Mouse (Mus musculus) G1E-ER4 (cell line): ENCODE data around the gene Hp1bp3. TPM values are rescaled to one million over a fixed set of nuclear protein-coding genes. Genes with fewer than 3 reads are reported as not detected.

Experiments
- GATA1 ChIP-seq: IDR thresholded peaks from one replicate; pipeline ENCODE4 v1.8.0; 2012; ENCODE audit warnings: low read length, inconsistent platforms
- polyA plus RNA-seq: library from polyadenylated mRNA; stranded (reverse); fragments of >175 nt; gene quantifications from 2 replicates; pipeline ENCODE4 v1.2.3, GENCODE M21; 2012

Hp1bp3 gene
- polyA plus RNA-seq: 59.0 and 59.7 TPM in 2 replicates

DNA sequence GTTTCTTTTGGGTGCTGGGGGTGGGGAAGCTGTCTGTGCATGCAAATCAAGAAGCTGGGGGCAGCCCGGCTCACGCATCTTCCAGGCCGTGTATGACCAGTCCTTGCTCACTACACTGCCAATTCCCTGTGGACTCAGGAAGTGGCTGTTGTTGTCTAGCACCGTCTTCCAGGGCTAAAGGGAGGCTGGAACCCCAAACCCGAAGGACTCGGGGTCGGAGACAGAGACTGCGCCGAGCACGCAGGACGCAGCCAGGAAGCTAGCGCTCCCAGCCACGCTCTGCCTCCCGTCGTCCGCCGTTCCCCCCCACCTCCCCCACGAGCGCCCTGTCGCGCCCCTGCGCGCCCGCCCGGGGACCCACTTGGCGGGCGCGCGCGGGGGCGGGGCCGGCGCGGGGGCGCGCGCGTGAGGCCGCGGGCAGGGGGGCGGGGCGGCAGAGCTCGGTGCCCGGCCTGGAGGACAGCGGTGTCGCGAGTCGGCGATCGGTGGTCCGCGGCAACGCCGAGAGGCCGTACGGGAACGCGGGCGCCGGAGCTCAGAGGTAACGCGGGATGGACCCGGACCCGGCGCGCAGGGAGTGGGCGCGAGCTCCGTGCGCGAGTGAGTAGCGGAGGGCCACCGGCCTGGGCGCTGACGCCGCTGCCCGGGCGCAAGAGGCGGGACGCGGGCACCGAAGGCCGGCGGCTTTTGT is at the start of gene Hp1bp3:
TSS of gene Hp1bp3 (plus strand) at position 97 of the 691 bp plus-strand sequence.
- TF ChIP-seq GATA1: no peak

DNA sequence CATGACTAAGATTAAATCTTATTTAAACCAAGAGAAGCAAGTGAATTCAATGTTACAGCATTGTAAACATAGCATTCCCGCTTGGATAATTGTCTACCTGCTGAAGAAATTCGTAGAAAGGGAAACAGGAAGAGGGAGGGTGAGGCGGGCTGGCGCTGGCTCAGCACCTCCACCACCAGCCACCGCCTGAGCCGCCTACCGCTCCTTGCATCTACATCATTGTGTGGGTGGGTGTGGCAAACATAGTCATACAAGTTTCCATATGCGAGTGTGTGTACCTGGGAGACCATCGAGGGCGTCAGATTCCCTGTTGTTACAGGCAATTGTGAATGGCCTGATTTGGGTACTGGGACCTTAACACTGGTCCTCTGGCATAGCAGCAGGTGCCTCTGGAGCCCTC is 49.6 kb upstream of the Hp1bp3 start:
- TF ChIP-seq GATA1: no peak

DNA sequence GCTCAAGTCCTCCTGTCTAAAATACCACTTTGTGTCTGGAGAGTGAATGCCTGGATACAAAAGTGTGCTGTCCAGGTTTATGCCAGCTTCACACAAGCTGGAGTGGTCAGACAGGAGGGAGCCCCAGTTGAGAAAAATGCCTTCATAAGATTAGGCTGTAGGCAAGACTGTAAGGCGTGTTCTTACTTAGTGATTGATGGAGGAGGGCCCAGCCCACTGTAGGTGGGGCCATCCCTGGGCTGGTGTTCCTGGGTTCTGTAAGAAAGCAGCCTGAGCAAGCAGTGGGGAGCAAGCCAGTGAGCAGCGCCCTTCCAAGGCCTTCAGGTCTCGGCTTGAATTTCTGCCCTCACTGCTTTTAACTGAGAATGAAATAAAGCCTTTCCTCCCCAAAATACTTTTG is 47.9 kb upstream of the Hp1bp3 start:
- no peak for TF ChIP-seq GATA1

DNA sequence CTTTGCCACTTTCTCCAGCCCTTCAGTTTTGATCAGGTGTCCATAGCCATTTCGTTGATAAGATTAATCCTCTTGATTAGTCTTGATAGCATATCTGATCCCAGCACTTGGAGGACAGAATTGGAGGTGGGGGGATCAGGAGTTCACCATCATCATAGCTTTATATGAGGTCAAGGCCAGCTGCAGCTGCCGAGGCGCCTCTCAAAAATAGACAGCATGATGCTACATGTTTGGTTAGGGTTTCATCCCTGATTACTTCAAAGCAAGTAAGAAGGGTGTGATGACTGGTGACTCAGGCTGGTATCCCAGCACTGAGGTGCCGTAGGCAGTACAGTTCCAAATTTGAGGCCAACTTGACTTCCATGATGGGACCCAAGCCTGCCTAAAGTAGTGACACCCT is 46.7 kb upstream of the Hp1bp3 start:
- TF ChIP-seq GATA1: no peak

DNA sequence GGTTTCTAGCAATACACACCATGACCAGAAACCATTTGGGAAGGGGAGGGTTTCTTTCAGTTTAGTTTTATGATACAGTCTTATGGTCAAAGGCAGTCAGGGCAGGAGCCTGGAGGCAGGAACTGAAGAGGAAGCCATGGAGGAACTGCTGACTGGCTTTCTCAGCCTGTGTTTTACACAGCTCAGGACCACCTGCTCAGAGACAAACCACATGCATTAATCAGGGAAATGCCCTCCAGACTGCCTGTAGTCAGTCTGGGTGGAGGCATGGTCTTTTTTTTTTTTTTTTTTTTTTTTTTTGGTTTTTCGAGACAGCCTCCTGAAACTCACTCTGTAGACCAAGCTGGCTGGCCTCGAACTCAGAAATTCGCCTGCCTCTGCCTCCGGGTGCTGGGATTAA is 43.4 kb upstream of the Hp1bp3 start:
- no peak for TF ChIP-seq GATA1

DNA sequence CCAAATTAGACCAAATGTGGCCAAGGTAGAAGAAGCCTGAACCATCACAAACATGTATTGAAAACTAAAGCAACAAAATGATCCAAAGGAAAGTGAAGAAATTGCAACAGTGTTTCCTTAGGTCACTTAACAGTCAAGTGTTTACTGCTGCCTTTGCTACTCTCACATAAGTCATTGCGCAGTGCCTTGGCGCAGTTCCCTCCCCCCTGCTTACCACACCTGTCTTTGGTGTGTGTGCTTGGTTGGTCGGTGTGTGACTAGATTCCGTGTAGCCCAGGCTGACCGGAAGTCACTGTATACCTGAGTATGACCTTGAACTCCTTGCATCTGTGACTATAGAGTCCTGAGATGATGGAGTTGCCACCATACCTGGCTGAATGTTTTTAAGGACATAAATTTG is 36.7 kb upstream of the Hp1bp3 start:
- TF ChIP-seq GATA1: no peak

DNA sequence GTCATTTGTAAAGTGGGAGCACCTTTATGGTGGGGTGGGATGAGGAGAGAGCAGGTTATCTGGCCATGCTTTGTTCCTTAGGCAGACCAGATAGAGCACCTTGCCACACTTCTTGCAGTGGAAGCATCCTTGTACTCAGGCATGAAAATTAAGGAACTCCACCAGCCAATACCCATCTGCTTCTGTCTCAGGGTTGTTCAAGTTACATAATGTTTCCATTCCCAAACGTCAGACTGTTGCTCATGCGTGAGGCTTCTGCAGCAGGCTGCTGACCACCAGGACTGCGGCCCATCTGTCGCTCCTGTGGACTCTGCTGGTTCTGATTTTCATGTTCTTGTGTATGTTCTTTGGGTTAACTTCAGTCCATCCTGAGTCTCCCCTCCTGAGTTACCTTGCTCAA is 35.4 kb upstream of the Hp1bp3 start:
- no peak for TF ChIP-seq GATA1

DNA sequence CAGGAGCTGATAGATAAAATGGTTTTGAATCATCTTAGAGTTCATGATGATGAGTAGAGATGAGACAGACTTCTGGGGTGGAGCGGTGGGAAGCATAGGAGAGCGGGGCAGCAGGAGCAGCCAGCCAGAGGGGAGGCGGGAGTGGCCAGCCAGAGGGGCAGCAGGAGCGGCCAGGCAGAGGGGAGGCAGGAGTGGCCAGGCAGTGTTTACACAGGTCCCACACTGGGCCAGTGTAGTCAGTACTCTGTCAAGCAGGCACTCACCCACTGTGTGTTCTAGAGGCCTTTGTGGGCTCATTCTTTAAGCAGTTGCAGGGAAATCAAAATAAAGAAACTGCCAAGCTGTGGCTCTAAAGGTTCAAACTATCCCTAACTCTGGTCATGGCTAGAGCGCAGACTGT is 32.0 kb upstream of the Hp1bp3 start:
- no peak for TF ChIP-seq GATA1

DNA sequence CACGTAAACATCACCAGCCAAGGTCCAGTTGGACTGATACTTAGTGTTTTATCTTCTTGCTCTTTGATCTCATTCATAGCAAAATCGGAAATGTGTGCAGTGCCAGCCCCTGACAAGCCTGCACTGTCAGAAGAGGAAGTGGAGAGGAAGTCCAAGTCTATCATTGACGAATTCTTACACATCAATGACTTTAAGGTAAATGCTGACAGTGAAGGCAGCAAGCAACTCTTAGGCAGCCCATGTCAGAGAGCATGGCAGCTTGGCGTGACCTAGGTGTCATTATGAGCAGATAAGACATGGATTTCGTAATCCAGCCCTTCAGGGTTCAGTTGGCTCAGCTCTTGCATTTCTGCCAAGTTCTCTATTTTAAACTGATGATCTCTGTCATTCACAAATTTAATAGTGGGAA is 31.5 kb upstream of the Hp1bp3 start:
- TF ChIP-seq GATA1: no peak

DNA sequence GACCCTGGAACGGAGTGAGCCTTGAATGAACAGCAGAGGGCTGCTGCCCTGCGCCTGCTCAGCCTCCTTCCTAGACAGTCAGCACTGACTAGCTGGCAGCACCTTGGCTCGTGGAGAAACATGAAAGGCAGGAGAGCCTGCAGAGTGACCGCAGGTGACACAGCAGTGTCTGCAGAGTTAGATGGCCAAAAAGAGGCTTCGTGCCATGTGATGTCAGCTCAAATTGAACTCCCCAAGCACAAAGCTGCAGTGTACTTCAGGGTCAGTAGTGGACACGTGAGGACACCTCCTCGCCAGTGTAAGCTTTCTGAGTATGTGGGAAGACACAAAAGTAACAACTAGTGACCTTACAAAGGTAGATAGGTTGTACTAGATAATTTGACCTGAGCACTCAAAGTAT is 30.1 kb upstream of the Hp1bp3 start:
- no peak for TF ChIP-seq GATA1

DNA sequence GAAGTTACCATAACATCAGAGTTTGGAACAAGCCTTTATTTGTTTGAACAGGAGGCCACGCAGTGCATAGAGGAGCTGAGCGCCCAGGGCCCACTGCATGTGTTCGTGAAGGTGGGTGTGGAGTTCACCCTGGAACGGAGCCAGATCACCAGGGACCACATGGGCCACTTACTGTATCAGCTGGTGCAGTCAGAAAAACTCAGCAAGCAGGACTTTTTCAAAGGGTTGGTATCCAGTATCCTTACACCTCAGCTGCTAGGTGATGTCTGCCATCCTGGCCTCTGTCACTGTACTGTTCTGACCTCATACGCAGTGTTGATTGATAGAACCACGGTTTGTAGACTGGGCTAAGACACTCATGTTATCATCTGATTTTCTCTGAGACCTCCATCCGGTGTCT is 28.1 kb upstream of the Hp1bp3 start:
- no peak for TF ChIP-seq GATA1

DNA sequence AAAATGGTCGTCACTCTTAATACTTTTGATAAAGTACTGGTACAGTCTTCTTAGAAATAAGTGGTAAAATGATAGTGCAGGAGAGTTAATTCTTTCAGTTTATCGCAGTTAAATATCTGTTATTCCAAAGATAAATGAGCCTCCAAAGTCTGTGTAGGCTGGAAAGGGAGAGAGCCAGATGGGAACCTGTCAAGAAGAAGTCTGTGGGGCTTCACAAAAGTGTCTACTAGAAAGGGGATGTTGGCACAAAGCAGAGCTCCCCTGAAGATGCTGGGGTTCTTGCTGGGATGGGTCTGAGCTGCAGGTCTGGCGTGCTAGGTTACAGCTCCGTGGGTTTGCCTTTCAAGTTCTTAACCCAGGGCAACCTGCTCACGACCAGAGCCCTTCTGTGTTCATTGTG is 23.5 kb upstream of the Hp1bp3 start:
- TF ChIP-seq GATA1: no peak

DNA sequence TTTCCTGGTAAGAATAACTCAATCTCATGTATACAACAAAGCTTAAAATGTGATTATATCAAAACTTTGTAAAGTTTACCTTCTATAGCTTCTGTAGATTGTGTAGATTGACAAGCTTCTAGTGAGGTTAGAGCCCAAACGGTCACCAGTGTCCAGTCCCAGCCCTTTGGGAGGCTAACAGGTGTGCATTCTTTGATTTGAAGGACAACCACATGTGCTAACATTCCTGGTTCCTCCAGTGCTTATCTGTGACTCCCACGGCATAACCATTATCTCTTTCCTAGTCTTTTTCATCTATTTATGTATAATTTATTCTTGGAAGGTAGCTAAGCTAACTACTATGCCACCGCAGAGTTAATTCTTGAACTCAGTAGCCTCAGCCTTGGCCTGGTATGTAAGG is 15.3 kb upstream of the Hp1bp3 start:
- TF ChIP-seq GATA1: no peak

DNA sequence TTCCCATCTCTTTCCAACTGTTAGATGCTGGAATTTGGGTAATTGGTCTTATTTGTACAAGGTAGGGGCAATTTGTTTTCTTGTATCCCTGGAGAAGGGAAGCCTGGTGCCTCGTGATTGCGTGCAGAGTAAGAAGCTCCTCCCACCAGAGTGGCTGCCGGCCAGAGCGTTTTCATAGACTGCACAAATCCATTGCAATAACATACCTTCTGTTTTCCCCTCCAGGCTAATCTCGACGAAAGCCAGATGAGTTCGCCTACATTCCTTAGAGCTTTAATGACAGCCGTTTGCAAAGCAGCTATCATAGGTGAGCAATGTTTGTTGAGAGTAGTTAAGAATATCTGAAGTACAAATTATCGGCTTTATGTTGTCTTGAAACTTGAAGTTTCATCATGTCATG is 14.4 kb upstream of the Hp1bp3 start:
- TF ChIP-seq GATA1: no peak

DNA sequence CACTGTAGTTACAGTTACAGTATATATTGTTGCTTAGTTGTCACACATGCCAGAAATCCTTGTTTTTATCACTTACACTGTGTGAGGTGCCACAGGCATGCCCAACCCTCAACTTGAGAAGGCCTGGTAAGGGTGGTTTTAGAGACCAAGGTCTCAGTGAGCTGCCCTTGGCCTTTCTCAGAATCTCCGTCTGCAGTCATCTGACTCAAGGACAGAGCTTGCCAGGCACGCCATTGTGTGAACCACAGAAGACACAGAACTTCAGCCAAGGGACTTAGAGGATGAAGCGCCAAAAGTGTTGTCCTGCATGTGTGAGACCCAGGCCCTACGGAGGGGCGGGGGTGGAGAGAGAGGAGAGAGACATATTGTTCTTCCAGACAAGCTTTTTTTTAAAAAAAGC is 6.0 kb upstream of the Hp1bp3 start:
- TF ChIP-seq GATA1: no peak

DNA sequence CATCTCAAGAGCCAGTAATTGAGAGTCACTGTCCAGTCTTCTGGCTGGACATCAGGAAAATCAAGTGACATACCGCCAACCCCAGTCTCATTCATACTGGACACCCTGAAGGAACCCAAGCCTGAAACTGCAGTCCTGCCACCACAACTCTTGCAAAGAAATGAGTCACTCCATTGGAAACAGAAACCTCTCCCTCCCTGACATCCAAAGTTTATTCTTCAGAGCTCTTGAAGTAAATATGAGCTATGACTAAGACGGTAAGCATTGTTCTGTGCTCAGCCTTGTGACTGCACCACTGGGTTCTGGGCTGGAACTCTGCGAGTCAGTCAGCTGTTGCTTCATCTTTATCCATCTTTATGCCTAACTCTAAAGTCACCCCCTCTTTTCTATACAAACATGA is 2.2 kb upstream of the Hp1bp3 start:
- TF ChIP-seq GATA1: no peak

DNA sequence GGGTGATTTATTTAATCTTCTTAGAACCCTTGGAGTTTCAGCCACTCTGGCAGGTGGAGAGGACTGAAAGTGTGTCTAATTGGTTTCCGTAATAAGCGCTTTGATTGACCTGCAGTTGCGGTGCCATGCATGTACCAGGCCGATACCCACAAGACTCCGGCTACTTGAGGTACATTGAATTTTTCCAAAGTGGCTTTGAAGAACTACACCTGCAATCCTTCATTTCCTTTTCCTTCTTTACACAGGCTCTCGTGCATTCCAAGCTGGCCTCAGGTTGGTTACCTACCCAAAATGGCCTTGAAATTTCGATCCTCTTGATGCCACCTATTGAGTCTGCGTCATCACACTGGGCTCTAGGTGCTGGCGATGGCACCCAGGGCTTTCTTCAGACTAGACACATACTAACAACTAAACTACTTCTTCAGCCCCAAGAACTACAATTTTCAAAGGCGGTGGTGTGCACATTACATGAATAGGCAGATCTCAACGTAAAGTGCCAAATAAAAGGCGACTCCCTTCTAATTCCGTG is 361 bp upstream of the Hp1bp3 start:
- no peak for TF ChIP-seq GATA1
